Mouse (Mus musculus) adrenal gland, postnatal 36 days (tissue): ENCODE results near the gene Phf24. TPM values are rescaled to one million over a fixed set of nuclear protein-coding genes. Genes with fewer than 3 reads are reported as not detected.
A peak's percentile ranks its signal among the peaks of the same experiment; 100 is the strongest.

Experiments
- DNase-seq, 2 experiments: peaks; one replicate each; pipeline ENCODE4 v3.0.0; 2021; ENCODE audit warnings: mixed read lengths in 1 of 2
- total RNA-seq, 2 experiments: library from RNA; stranded (reverse); gene quantifications; 2 replicates each; pipeline ENCODE4 v1.2.3; 2021

Phf24 gene
- total RNA-seq, 2 experiments from 2014 or later, result 1.3 to 1.8 TPM

GRCm38 (mm10) chr4:42913391-42913790 lies 3.1 kb upstream of the Phf24 start:
- no peak for DNase-seq

GRCm38 (mm10) chr4:42915311-42915710 lies 1.1 kb upstream of the Phf24 start:
- DNase-seq, result no peak

- no peak for DNase-seq
Observed at GRCm38 (mm10) chr4:42915966-42916365, 494 bp upstream of the Phf24 start.

GRCm38 (mm10) chr4:42917402-42917774 lies 928 bp downstream of the Phf24 start:
- DNase-seq, result no peak

- no peak for DNase-seq
Observed at GRCm38 (mm10) chr4:42920726-42921125, 4.3 kb downstream of the Phf24 start.

- no peak for DNase-seq
Observed at GRCm38 (mm10) chr4:42921536-42921935, 5.1 kb downstream of the Phf24 start.

GRCm38 (mm10) chr4:42922056-42922455 lies 5.6 kb downstream of the Phf24 start:
- no peak for DNase-seq

GRCm38 (mm10) chr4:42922461-42922860 lies 6.0 kb downstream of the Phf24 start:
- no peak for DNase-seq

GRCm38 (mm10) chr4:42924095-42924710 lies 7.7 kb downstream of the Phf24 start:
- DNase-seq, result no peak

GRCm38 (mm10) chr4:42928209-42928608 lies 11.7 kb downstream of the Phf24 start:
- DNase-seq, result no peak

- DNase-seq, result no peak
Observed at GRCm38 (mm10) chr4:42928952-42929351, 12.5 kb downstream of the Phf24 start.

GRCm38 (mm10) chr4:42932229-42932969 lies 15.9 kb downstream of the Phf24 start:
- DNase-seq, result no peak

GRCm38 (mm10) chr4:42933630-42934029 lies 17.2 kb downstream of the Phf24 start:
- peak; percentile 70 to 74 for DNase-seq

- DNase-seq, result peak in 1 of 2 experiments; percentile 47
Observed at GRCm38 (mm10) chr4:42941396-42941795, 24.9 kb downstream of the Phf24 start.

GRCm38 (mm10) chr4:42943341-42943740 lies 26.9 kb downstream of the Phf24 start:
- no peak for DNase-seq

- no peak for DNase-seq
Observed at GRCm38 (mm10) chr4:42944185-42944584, 27.7 kb downstream of the Phf24 start.

- peak; percentile 50 to 65 for DNase-seq
Observed at GRCm38 (mm10) chr4:42945043-42945442, 28.6 kb downstream of the Phf24 start.

GRCm38 (mm10) chr4:42945445-42945844 lies 29.0 kb downstream of the Phf24 start:
- no peak for DNase-seq

- DNase-seq, result peak; percentile 47 to 66
Observed at GRCm38 (mm10) chr4:42945952-42946351, 29.5 kb downstream of the Phf24 start.

GRCm38 (mm10) chr4:42946733-42947290 lies 30.4 kb downstream of the Phf24 start:
- no peak for DNase-seq

- no peak for DNase-seq
Observed at GRCm38 (mm10) chr4:42948527-42948926, 32.1 kb downstream of the Phf24 start.

GRCm38 (mm10) chr4:42949051-42949675 lies 32.7 kb downstream of the Phf24 start:
- DNase-seq, result no peak

GRCm38 (mm10) chr4:42949676-42950051 lies 33.2 kb downstream of the Phf24 start, which contains the start of gene Dnajb5:
TSS of gene Dnajb5 (plus strand) at chr4:42949814.
- DNase-seq, result peak; percentile 97 to 98
